Mouse (Mus musculus): ENCODE data around the gene Myh7. TPM values are rescaled to one million over a fixed set of nuclear protein-coding genes. Genes with fewer than 3 reads are reported as not detected.

Gene Myh7
- polyA plus RNA-seq, 1 experiment from 2014 or later = 7.5 TPM

DNA sequence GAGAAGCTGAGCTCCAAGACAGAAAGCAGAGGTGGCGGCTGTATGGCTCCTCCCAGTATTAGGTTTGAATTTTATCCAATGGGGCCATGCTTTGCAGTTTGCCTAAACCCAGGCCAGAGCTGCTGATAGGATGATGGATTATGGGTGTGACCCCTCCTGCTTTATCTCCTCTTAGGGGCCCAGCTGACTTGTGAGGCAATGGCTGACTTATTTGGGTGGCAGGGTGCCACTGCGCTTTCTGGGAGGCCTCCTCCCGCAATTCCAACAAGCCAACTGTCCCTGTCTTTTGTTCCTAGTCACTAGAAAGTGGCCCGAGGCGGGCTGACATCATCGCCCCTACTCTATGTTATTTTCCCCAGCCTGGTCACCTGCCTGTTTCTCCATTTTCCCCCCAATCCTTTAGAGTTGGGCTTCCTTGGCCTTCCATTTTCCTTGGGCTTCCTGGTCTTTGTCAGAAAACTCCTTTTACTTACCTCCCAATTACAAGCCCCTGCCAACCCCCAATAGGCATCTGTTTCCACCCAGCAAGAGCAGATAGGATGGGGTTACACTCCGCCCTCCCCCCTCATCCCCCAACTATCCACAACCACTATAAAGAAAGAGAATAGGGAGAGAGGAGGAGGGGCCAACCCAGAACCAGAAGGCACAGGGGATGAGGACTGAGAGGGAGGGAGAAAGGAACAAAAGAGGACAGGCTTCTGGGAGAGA, 69.6 kb downstream of the Myh7 start:
- Histone ChIP-seq H3K36me3 (0 out of 2 replicates have a peak, but pooled peaks cover 15% of the 10 kb centered on the region), H3K4me2 (peak overlapping the region; percentile 89), H3K9ac (peak overlapping the region; percentile 60; the same call in 1 of the 2 replicates), H3K27ac (peak overlapping the region; percentile 99), H3K4me1 (peaks cover 27% of the 10 kb centered on the region; the same call in 1 of the 2 replicates), H3K27me3 (replicated peaks) (no peaks in the 10 kb centered on the region), H3K4me3 (replicated peaks) (peak overlapping the region; percentile 56), H3K9me3 (no peaks in the 10 kb centered on the region)
- WGBS = 12% methylated on average over 7 of the region's 7 CpGs
- ATAC-seq (ENCODE audit: insufficient read depth, low FRiP score, low read depth) = peak; percentile 51

MicroRNA genes within 50 kb of the gene (microRNA counts, 519-probe panel; counts per million panel counts)
- microRNA mmu-miR-208a (1,773 counts per million, percentile 15 among the panel's probes with 10 or more counts), microRNA mmu-miR-208b (1,673 counts per million, percentile 10 among the panel's probes with 10 or more counts)

Small RNAs within 50 kb of the gene (microRNA-seq; reads per million reads assigned to microRNA genes)
- 2.5 reads per million, percentile 7 among the genes with 10 or more reads in this experiment for gene Mir208a
- 77.3 reads per million, percentile 46 among the genes with 10 or more reads in this experiment for gene Mir208b

Other genes with a start within 250 kb of the Myh7 start
- 8.1 and 12.8 TPM in 2 replicates for gene Slc7a8, start 212.7 kb downstream of the Myh7 start, polyA plus RNA-seq (2015; fragmentation: Nextera tagmentation; extraction: Ambion mirVana)
- 0.18 TPM in 1 of 2 replicates, not detected in the other for gene Rnf212b, start 180.5 kb downstream of the Myh7 start, polyA plus RNA-seq (2015; fragmentation: Nextera tagmentation; extraction: Ambion mirVana)
- gene Homez, start 123.7 kb downstream of the Myh7 start, polyA plus RNA-seq (2015; fragmentation: Nextera tagmentation; extraction: Ambion mirVana) = 8.4 and 10.6 TPM in 2 replicates
- 2.4 and 2.7 TPM in 2 replicates for gene Ppp1r3e, start 117.1 kb downstream of the Myh7 start, polyA plus RNA-seq (2015; fragmentation: Nextera tagmentation; extraction: Ambion mirVana)
- 4.2 and 4.3 TPM in 2 replicates for gene Bcl2l2, start 111.2 kb downstream of the Myh7 start, polyA plus RNA-seq (2015; fragmentation: Nextera tagmentation; extraction: Ambion mirVana)
- gene Gm20521, start 111.2 kb downstream of the Myh7 start, polyA plus RNA-seq (2015; fragmentation: Nextera tagmentation; extraction: Ambion mirVana) = 0.19 and 0.53 TPM in 2 replicates
- gene Pabpn1, start 102.1 kb downstream of the Myh7 start, polyA plus RNA-seq (2015; fragmentation: Nextera tagmentation; extraction: Ambion mirVana) = 111 and 113 TPM in 2 replicates
- gene Slc22a17, start 81.5 kb downstream of the Myh7 start, polyA plus RNA-seq (2015; fragmentation: Nextera tagmentation; extraction: Ambion mirVana) = 45.5 and 48.6 TPM in 2 replicates
- 27.7 and 30.4 TPM in 2 replicates for gene Efs, start 68.5 kb downstream of the Myh7 start, polyA plus RNA-seq (2015; fragmentation: Nextera tagmentation; extraction: Ambion mirVana)
- gene Il25, start 61.9 kb downstream of the Myh7 start, polyA plus RNA-seq (2015; fragmentation: Nextera tagmentation; extraction: Ambion mirVana) = 0.13 TPM in 1 of 2 replicates, not detected in the other
- 3.6 and 4.6 TPM in 2 replicates for gene Cmtm5, start 58.4 kb downstream of the Myh7 start, polyA plus RNA-seq (2015; fragmentation: Nextera tagmentation; extraction: Ambion mirVana)
- 2.3 and 2.4 TPM in 2 replicates for gene Myh6, start 27.7 kb downstream of the Myh7 start, polyA plus RNA-seq (2015; fragmentation: Nextera tagmentation; extraction: Ambion mirVana)
- gene Gm17428, start 17.7 kb downstream of the Myh7 start, polyA plus RNA-seq (2015; fragmentation: Nextera tagmentation; extraction: Ambion mirVana) = not detected in 2 replicates
- 81.2 and 88.0 TPM in 2 replicates for gene Ngdn, start 20.8 kb upstream of the Myh7 start, polyA plus RNA-seq (2015; fragmentation: Nextera tagmentation; extraction: Ambion mirVana)
- 4.4 and 5.1 TPM in 2 replicates for gene Zfhx2, start 97.7 kb upstream of the Myh7 start, polyA plus RNA-seq (2015; fragmentation: Nextera tagmentation; extraction: Ambion mirVana)
- 19.4 and 21.6 TPM in 2 replicates for gene Thtpa, start 100.2 kb upstream of the Myh7 start, polyA plus RNA-seq (2015; fragmentation: Nextera tagmentation; extraction: Ambion mirVana)
- 38.5 and 42.5 TPM in 2 replicates for gene Ap1g2, start 112.0 kb upstream of the Myh7 start, polyA plus RNA-seq (2015; fragmentation: Nextera tagmentation; extraction: Ambion mirVana)
- 1.6 and 2.1 TPM in 2 replicates for gene Jph4, start 122.3 kb upstream of the Myh7 start, polyA plus RNA-seq (2015; fragmentation: Nextera tagmentation; extraction: Ambion mirVana)
- gene Dhrs2, start 227.4 kb upstream of the Myh7 start, polyA plus RNA-seq (2015; fragmentation: Nextera tagmentation; extraction: Ambion mirVana) = 0.37 and 0.40 TPM in 2 replicates